Comparison of ENCODE assay signal across 21 mouse cellular contexts in the genomic region with DNA sequence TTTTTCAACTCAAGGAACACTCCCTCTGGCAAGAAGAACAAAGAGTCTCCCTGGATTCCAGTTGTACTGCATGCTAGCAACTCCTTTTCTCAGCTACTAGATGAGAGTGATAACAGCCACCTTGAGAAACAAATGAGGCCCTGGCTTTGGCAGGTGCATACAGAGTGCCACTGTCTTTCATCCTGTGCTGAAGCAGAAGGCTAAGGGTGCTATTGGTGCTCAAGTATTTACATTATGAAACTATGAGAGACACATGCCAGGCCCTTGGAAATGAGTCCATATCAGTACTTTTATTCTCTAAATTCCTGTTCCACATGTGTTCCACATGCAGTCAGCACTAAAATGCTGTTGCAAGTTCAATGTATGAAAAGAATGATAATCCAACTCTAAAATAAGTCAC.
"Had no signal": no experiment of that assay in that cellular context is flagged by ENCODE, and none has a peak within 500 bp of the region (broad histone marks: within the 10 kb centered on the region; RNA-seq: fewer than 3 reads in every experiment).

No protein-coding gene starts in this region.

- H3K4me2 ChIP-seq: intestine, embryonic 15.5 days; kidney, embryonic 15.5 days; limb, embryonic 12.5 days; limb, embryonic 15.5 days; midbrain, embryonic 12.5 days; midbrain, embryonic 15.5 days; neural tube, embryonic 12.5 days; neural tube, embryonic 15.5 days had no signal

- H3K9ac ChIP-seq: intestine, embryonic 15.5 days; kidney, embryonic 15.5 days; limb, embryonic 12.5 days; limb, embryonic 15.5 days; midbrain, embryonic 12.5 days; midbrain, embryonic 15.5 days; neural tube, embryonic 12.5 days; neural tube, embryonic 15.5 days had no signal

- H3K4me1 ChIP-seq: intestine, embryonic 15.5 days; kidney, embryonic 15.5 days; limb, embryonic 12.5 days had no signal

- H3K27me3 ChIP-seq: intestine, embryonic 15.5 days; kidney, embryonic 15.5 days; limb, embryonic 12.5 days; limb, embryonic 15.5 days; midbrain, embryonic 12.5 days; midbrain, embryonic 15.5 days; neural tube, embryonic 12.5 days; neural tube, embryonic 15.5 days had no signal

- H3K9me3 ChIP-seq: intestine, embryonic 15.5 days; kidney, embryonic 15.5 days; limb, embryonic 12.5 days; limb, embryonic 15.5 days; midbrain, embryonic 12.5 days; midbrain, embryonic 15.5 days; neural tube, embryonic 12.5 days; neural tube, embryonic 15.5 days had no signal

- DNase-seq: kidney, adult 11 months; kidney, adult 8-10 months; kidney, postnatal 10 days; kidney, postnatal 36 days; layer of hippocampus, postnatal 36 days; left cerebral cortex, postnatal 4 days; lung, adult 18-20 months; right cerebral cortex, adult 18-20 months; right cerebral cortex, postnatal 14 days; right cerebral cortex, postnatal 4 days; thymus, postnatal 25 days had no signal

- H3K27ac ChIP-seq: intestine, embryonic 15.5 days; kidney, embryonic 15.5 days; left cerebral cortex, adult 2 months; limb, embryonic 15.5 days; macrophage; midbrain, embryonic 12.5 days; midbrain, embryonic 15.5 days; neural tube, embryonic 12.5 days; neural tube, embryonic 15.5 days had no signal

- H3K36me3 ChIP-seq: intestine, embryonic 15.5 days; limb, embryonic 15.5 days; midbrain, embryonic 12.5 days; midbrain, embryonic 15.5 days; neural tube, embryonic 12.5 days; neural tube, embryonic 15.5 days had no signal

- H3K4me3 ChIP-seq: intestine, embryonic 15.5 days; kidney, embryonic 15.5 days; left cerebral cortex, adult 2 months; limb, embryonic 12.5 days; limb, embryonic 15.5 days; midbrain, embryonic 12.5 days; midbrain, embryonic 15.5 days; neural tube, embryonic 12.5 days; neural tube, embryonic 15.5 days had no signal

- ATAC-seq: intestine, embryonic 15.5 days; midbrain, embryonic 15.5 days had no signal
